ENCODE assay signal across 9 mouse cellular contexts in genomic region chr19:34334300-34334699, GRCm38 (mm10). TPM values are rescaled to one million over a fixed set of nuclear protein-coding genes. Genes with fewer than 3 reads are reported as not detected.
DNase-seq lines count a peak whose midpoint lies in the region; ATAC-seq and TF ChIP-seq lines count a peak whose summit lies in the region.
"Had no signal": no experiment of that assay in that cellular context is flagged by ENCODE, and none has a peak within 500 bp of the region (broad histone marks: within the 10 kb centered on the region; RNA-seq: fewer than 3 reads in every experiment).

No protein-coding gene starts in this region.

- TF ChIP-seq POLR2A in testis, adult 2 months (IDR thresholded peaks at IDR 0.05; ENCODE audit: control insufficient read depth, low read depth, low read length) = no peak

- no peak overlapping the region for H3K4me3 ChIP-seq in testis, adult 2 months (ENCODE audit: control insufficient read depth, low read depth, low read length)
- H3K4me3 ChIP-seq in limb, embryonic 10.5 days = no peak overlapping the region
- H3K4me3 ChIP-seq: erythroblast, embryonic 14.5 days had no signal

- H3K27ac ChIP-seq in testis, adult 2 months (ENCODE audit: control insufficient read depth, insufficient read depth, low read depth, low read length) = no peak overlapping the region
- no peak overlapping the region for H3K27ac ChIP-seq in limb, embryonic 10.5 days

- peak; percentile 76 for ATAC-seq in frontal cortex, adult (ENCODE audit: low TSS enrichment)

- WGBS in limb, embryonic 10.5 days = 7% methylated on average over 2 of the region's 2 CpGs

- DNase-seq in testis, postnatal 14 days (ENCODE audit: low spot score) = no peak
- DNase-seq in cerebellum, adult 11-12 months = peak; percentile 15
- DNase-seq in induced T-regulatory cell, adult 2 months (ENCODE audit: low read depth) = peak; percentile 81
- peak; percentile 82 for DNase-seq in limb, embryonic 10.5 days (ENCODE audit: low spot score)
- DNase-seq in neural tube, embryonic 10.5 days (ENCODE audit: extremely low spot score, low spot score) = peak; percentile 67
- peak; percentile 81 for DNase-seq in splenic B cell, adult 2 months (ENCODE audit: low read depth, low spot score)

- H3K4me1 ChIP-seq in testis, adult 2 months (ENCODE audit: control insufficient read depth, insufficient read depth, low read length) = no peaks in the 10 kb centered on the region
- no peaks in the 10 kb centered on the region for H3K4me1 ChIP-seq in limb, embryonic 10.5 days

- no peaks in the 10 kb centered on the region for H3K36me3 ChIP-seq in testis, adult 2 months (ENCODE audit: control insufficient read depth, insufficient read depth, low read length)
- H3K36me3 ChIP-seq in limb, embryonic 10.5 days = no peaks in the 10 kb centered on the region
- H3K36me3 ChIP-seq in splenic B cell, adult 2 months (ENCODE audit: control insufficient read depth, insufficient read depth, low read length, poor library complexity, severe bottlenecking) = no peaks in the 10 kb centered on the region

- TF ChIP-seq CTCF in testis, adult 2 months (IDR thresholded peaks at IDR 0.05; ENCODE audit: control insufficient read depth, insufficient read depth, insufficient replicate concordance, low read depth, low read length) = peak; percentile 67; the same call in 1 of the 2 replicates

- no peaks in the 10 kb centered on the region for H3K9me3 ChIP-seq in limb, embryonic 10.5 days (replicated peaks)

- H3K27me3 ChIP-seq in testis, adult 2 months (ENCODE audit: control insufficient read depth, insufficient read depth, low read length) = no peaks in the 10 kb centered on the region
- H3K27me3 ChIP-seq in limb, embryonic 10.5 days (ENCODE audit: low read depth, poor library complexity, severe bottlenecking) = no peaks in the 10 kb centered on the region
- H3K27me3 ChIP-seq in splenic B cell, adult 2 months (ENCODE audit: control insufficient read depth, insufficient read depth, low read length, poor library complexity, severe bottlenecking) = no peaks in the 10 kb centered on the region

RNA-seq across cellular contexts. Expression of gene Fas, which starts 43.8 kb away (rescaled TPM):
- polyA plus RNA-seq in testis, adult 2 months (2012; rRNA removed) = 0.55 TPM in 1 of 2 replicates, not detected in the other
- polyA plus RNA-seq in limb, embryonic 10.5 days (2016; fragmentation: Nextera tagmentation; extraction: Ambion mirVana) = 0.53 and 0.94 TPM in 2 replicates
- polyA plus RNA-seq: erythroblast, embryonic 14.5 days had no signal
